Mouse (Mus musculus): ENCODE measurements at regions not wholly inside any gene's neighbourhood (a gene's known extent, or its start where the extent isn't known, plus 50 kb on each side); places are given as distances from the start of the nearest gene placed in this dataset.

DNA sequence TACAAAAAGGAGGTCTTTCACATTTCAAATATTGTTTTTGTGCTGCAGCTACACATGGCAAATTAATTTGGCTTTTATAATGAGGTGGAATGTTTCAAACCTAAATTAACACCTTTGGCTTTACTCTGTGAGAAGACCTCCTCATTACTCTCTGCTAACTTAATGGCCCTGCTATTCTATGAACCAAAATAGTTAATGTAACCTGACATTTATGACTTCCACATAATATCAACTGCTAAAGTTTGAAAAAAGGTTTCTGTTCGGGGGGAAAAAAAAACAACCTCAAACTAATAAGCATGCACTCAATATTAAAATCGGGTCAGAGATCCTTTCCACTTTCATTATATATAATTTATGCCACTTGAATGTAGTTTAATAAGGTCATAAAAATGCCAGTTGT is 197.2 kb upstream of the Cep162 start:
- ChIA-PET POLR2A (no interaction called here), CTCF (no interaction called here)
- ATAC-seq (no peak), DNase-seq (ENCODE audit: low read depth, low spot score) (no peak)
- peaks cover 3% of the 10 kb centered on the region for H3K27me3 ChIP-seq
- TF ChIP-seq CTCF (IDR thresholded peaks at IDR 0.05) = no peak
- in situ Hi-C loops (cut with MboI; ENCODE audit: low pct_unique_long_range_greater_than_20kb) = no loop called here

DNA sequence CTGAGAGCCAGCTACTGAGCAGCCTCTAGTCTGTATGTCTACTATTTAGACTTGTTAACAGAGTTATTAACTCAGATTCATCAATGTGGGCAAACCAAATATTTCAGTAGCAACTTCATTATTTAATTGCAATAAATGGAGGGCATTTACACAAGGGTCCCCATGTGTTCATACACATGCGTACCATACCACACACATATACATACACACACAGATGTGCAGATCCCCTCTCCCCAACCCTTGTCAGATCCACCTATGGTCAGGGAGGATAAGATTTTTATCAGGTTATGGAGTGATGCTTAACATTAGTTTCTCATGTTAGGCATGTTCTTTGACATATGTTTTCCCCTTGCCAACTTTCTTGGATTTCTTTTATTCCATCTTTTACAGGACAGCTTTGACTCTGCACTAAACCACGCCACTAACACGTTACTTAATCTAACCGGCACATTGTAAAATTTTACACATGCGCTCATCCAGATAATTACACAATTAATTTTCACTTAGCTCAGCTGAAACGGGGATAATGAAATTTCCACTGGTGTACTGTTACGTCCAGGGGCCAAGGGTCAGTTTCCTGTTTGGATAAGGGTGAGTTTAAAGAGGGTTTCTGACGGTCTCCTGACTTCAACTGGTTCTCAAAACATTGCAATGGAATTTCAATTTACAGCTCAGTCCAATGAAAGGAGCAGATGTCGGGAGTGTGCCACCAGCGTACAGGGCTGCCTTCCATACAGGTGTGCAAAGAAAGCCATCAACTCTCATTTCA is 188.3 kb upstream of the Cep162 start:
- DNase-seq (ENCODE audit: low read depth, low spot score) = no peak
- no peaks in the 10 kb centered on the region for H3K27me3 ChIP-seq
- in situ Hi-C loops (cut with MboI; ENCODE audit: low pct_unique_long_range_greater_than_20kb) = no loop called here
- no peak for ATAC-seq
- CTCF ChIA-PET = no interaction called here
- POLR2A ChIA-PET = interaction anchor here (0.6 kb wide), 1 partner anchor 267 kb away, joined by 4 read pairs; no protein-coding TSS in a partner anchor
- TF ChIP-seq CTCF (IDR thresholded peaks at IDR 0.05) = no peak

DNA sequence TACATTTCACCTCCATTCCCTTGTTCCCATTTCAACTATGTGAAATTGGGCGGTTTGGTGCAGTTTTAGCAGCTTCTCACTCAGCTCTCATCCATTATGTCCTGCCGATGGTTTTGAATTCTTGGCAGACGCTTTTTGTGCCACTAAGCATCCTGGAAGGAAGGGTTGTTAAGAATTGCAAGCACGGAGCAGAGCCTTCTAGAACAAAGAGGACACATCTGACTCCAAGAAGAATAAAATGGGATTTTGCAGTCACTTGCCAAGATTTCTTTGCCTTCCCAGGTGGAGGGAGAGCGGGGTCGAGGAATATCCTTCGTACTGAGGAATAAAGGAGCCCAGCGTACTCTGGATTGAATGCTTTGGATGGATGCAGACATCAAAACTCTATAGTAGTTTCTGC is 176.7 kb upstream of the Cep162 start:
- no peak for DNase-seq (ENCODE audit: low read depth, low spot score)
- ATAC-seq = no peak
- ChIA-PET CTCF (no interaction called here), POLR2A (no interaction called here)
- in situ Hi-C loops (cut with MboI; ENCODE audit: low pct_unique_long_range_greater_than_20kb) = no loop called here
- H3K27me3 ChIP-seq = no peaks in the 10 kb centered on the region
- TF ChIP-seq CTCF (IDR thresholded peaks at IDR 0.05) = no peak

DNA sequence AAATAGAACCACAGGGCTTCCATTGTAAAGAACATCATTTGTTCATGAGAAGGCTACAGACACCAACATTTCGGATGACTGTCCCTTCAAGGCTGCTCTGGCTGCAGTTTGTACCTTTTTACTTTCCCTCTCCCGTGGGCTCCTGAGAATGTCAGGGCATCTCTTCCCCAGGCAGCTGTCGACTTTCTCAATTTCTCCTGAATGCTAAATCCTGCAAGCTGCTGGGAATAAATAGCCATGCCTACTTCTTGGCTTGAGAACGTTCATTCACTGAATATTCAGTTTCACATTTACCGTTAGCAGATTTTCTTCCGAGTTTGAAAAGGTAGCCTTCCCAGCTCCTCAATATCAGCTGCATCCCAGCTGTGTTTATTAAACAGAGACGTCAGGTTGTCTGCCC is 176.2 kb upstream of the Cep162 start:
- DNase-seq (ENCODE audit: low read depth, low spot score) (no peak), ATAC-seq (no peak)
- POLR2A ChIA-PET = no interaction called here
- H3K27me3 ChIP-seq = no peaks in the 10 kb centered on the region
- CTCF ChIA-PET = no interaction called here
- TF ChIP-seq CTCF (IDR thresholded peaks at IDR 0.05) = no peak
- in situ Hi-C loops (cut with MboI; ENCODE audit: low pct_unique_long_range_greater_than_20kb) = no loop called here

DNA sequence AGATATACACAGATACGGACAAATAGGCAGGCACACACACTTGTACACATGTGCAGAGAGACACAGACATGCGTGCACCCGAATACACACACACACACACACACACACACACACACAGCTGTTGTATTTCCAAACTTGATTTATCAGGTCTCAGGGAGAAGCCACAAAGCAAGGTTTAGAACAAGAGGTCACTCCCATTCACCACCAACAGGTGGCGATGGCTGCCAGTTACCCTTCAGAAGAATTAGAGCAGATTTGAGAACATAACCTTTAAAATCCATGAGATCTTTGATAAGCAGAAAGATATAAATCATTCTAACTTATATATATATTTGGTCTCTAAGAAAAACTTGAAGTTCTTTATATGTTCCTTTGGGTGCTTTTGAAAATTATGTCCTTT is 169.9 kb upstream of the Cep162 start:
- ChIA-PET CTCF (no interaction called here), POLR2A (no interaction called here)
- ATAC-seq (no peak), DNase-seq (ENCODE audit: low read depth, low spot score) (no peak)
- in situ Hi-C loops (cut with MboI; ENCODE audit: low pct_unique_long_range_greater_than_20kb) = loop anchor here (5.0 to 10.0 kb wide), 3 partner anchors 282 to 1120 kb away; partner anchors contain the start of gene Zfp949
- TF ChIP-seq CTCF (IDR thresholded peaks at IDR 0.05) = peak; percentile 76
- no peaks in the 10 kb centered on the region for H3K27me3 ChIP-seq

DNA sequence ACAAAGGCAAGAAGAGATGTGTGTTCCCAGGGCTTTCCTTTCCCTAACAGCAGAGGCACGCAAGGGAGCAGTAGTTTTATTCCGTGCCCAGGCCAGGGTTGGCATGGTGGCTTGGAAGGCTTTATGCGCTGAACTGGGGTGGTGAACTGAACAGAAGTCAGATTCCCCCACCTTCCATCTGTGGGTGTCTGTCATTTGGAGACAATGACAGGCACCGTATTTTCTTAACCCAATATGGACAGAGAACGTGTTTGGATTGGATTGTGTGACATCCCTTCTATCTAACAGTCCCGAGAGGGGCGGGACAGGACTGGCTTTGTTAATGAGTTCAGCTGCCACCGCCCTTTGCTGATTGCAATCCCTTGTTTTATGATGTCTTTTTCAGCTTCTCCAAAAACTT is 165.8 kb upstream of the Cep162 start:
- ATAC-seq = no peak
- TF ChIP-seq CTCF (IDR thresholded peaks at IDR 0.05) = no peak
- in situ Hi-C loops (cut with MboI; ENCODE audit: low pct_unique_long_range_greater_than_20kb) = loop anchor here (10.0 kb wide), 1 partner anchor 1124 kb away; the partner anchor contains the start of gene Zfp949
- peaks cover 7% of the 10 kb centered on the region for H3K27me3 ChIP-seq
- CTCF ChIA-PET = no interaction called here
- no peak for DNase-seq (ENCODE audit: low read depth, low spot score)
- POLR2A ChIA-PET = no interaction called here

DNA sequence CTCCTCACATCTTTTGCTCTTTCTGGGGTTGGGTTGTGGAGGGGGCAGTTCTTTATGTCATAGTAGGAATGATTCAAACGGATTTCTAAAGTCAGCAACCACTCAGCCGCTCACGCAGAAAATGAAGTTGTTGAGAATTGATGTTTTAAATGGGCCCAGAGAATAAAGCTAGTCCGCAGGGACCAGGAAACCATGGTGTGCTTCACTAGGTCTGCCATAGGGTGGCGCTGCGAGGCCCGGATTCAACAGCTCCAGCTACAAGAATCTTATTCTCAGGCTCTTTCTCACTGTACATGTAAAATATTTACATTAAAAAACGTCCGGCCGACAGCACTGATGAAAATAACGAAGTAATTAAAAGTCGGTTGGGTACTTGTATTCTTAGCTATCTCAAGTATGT is 164.0 kb upstream of the Cep162 start:
- peaks cover 14% of the 10 kb centered on the region for H3K27me3 ChIP-seq
- TF ChIP-seq CTCF (IDR thresholded peaks at IDR 0.05) = peak; percentile 89
- no peak for ATAC-seq
- ChIA-PET CTCF (interaction anchor here (0.8 to 2.4 kb wide), 5 partner anchors 8 to 289 kb away, joined by 3 to 8 read pairs (median 4); no protein-coding TSS in a partner anchor), POLR2A (no interaction called here)
- DNase-seq (ENCODE audit: low read depth, low spot score) = no peak
- in situ Hi-C loops (cut with MboI; ENCODE audit: low pct_unique_long_range_greater_than_20kb) = no loop called here

DNA sequence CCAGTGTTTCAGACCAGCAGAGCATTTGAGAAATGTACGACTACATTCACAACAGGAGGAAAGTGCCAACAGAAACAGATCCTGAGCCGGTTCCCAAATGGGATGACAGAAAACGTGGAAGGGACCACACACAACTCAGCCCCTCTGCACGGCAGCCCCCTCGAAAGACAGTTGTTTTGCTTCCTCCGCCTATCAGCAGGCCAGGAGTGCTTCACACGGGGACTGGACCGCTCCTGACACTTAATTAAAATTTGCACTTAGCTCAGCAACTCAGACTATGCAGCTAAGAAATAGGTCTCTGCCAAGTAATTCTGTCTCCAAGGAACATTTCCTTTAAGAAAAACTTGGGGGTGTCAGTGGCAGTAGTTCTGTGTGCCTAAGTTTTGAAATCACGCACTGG is 157.6 kb upstream of the Cep162 start:
- H3K27me3 ChIP-seq = peaks cover 19% of the 10 kb centered on the region
- DNase-seq (ENCODE audit: low read depth, low spot score) (no peak), ATAC-seq (no peak)
- in situ Hi-C loops (cut with MboI; ENCODE audit: low pct_unique_long_range_greater_than_20kb) = no loop called here
- ChIA-PET POLR2A (no interaction called here), CTCF (no interaction called here)
- no peak for TF ChIP-seq CTCF (IDR thresholded peaks at IDR 0.05)

DNA sequence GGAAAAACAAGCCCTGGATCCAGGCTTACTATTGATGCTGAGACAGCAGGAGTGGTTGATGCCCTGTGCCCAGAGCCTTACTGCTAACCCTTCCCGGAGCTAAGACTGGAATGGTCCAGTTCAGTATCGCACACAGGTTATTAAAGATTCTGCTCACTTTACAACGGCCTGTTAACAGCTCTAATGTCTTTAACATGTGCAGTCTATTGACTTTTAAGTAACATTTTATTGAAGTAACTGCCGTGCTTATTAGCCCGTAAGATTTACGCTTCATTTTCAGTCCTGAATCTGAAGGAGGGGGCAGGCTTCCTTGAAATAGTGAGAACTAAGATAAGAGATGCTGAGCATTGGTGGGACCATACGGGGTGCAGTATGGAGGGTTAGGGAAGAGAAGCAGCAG is 155.7 kb upstream of the Cep162 start:
- in situ Hi-C loops (cut with MboI; ENCODE audit: low pct_unique_long_range_greater_than_20kb) = no loop called here
- ATAC-seq (no peak), DNase-seq (ENCODE audit: low read depth, low spot score) (no peak)
- TF ChIP-seq CTCF (IDR thresholded peaks at IDR 0.05) = no peak
- POLR2A ChIA-PET = no interaction called here
- CTCF ChIA-PET = interaction anchor here (0.7 to 1.1 kb wide), 2 partner anchors 8 to 9 kb away, joined by 4 read pairs; no protein-coding TSS in a partner anchor
- peaks cover 19% of the 10 kb centered on the region for H3K27me3 ChIP-seq

DNA sequence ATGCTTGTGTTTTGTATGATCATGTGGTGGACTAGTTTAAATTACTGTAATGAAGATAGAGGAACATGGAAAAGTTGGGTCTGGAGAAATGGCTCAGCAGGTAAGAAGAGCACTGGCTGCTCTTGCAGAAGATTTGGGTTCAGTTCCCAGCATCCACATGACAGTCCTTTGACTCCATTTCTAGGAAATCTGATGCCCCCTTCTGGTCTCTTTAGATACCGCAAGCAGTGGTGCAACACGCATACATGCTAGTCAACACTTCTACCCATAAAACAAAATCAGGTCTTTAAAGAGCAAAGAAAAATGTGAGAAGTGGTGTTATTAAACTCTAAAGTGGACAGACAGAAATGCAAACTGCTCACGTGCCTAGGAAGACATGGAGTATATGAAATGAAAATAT is 154.4 kb upstream of the Cep162 start:
- in situ Hi-C loops (cut with MboI; ENCODE audit: low pct_unique_long_range_greater_than_20kb) = no loop called here
- H3K27me3 ChIP-seq = peaks cover 14% of the 10 kb centered on the region
- ChIA-PET CTCF (interaction anchor here (1.1 kb wide), 1 partner anchor 10 kb away, joined by 4 read pairs; no protein-coding TSS in a partner anchor), POLR2A (no interaction called here)
- no peak for TF ChIP-seq CTCF (IDR thresholded peaks at IDR 0.05)
- DNase-seq (ENCODE audit: low read depth, low spot score) (no peak), ATAC-seq (no peak)

DNA sequence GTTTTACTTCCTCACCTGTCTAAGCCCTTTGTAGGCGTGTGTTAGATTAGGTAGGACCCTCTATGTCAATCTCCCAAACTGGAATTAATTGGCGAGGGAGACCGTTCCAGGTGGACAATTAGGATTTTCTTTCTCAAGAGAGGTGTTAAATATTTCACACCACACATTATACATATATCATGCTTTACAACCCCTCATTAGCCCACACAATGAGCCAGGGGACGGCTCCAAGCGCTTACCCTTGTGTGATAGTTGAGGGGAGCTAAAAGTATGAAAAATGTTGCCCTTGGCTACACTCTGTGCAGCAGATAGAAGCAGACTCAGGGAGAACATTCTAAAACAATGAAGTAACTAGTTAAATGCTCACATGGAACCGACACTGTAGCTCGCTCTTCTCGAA is 153.5 kb upstream of the Cep162 start:
- ATAC-seq = no peak
- in situ Hi-C loops (cut with MboI; ENCODE audit: low pct_unique_long_range_greater_than_20kb) = no loop called here
- TF ChIP-seq CTCF (IDR thresholded peaks at IDR 0.05) = no peak
- DNase-seq (ENCODE audit: low read depth, low spot score) = no peak
- POLR2A ChIA-PET = no interaction called here
- peaks cover 6% of the 10 kb centered on the region for H3K27me3 ChIP-seq
- CTCF ChIA-PET = no interaction called here

DNA sequence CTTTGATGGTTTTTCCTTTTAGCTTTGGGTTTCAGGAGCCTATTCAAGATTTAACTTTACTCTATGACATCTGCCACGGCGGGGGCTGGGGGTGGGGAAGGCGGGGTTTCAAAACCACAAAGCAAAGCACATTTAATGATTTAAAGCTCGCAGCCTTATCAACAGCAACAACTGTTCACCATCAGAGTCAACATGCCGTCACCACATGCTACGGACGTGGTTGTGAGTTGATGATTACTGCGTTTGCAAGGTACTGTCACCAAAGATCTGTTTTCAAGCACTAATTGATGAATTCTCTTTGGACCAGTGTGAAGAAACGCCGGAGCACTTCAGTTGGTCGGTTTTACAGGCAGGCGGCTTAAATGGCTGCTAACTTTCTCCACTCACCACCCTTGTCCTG is 151.1 kb upstream of the Cep162 start:
- POLR2A ChIA-PET = no interaction called here
- DNase-seq (ENCODE audit: low read depth, low spot score) (no peak), ATAC-seq (no peak)
- in situ Hi-C loops (cut with MboI; ENCODE audit: low pct_unique_long_range_greater_than_20kb) = no loop called here
- CTCF ChIA-PET = no interaction called here
- no peak for TF ChIP-seq CTCF (IDR thresholded peaks at IDR 0.05)
- no peaks in the 10 kb centered on the region for H3K27me3 ChIP-seq

Data from Patski (cell line).